Mouse (Mus musculus) spleen, adult 2 months (tissue): ENCODE results near the gene Rgs10.

Source experiments
- CTCF ChIP-seq: fragments of 200-500 bp; IDR thresholded peaks from 2 replicates; pipeline ENCODE4 v1.5.1; 2011; ENCODE audit warnings: mild to moderate bottlenecking, inconsistent platforms; ENCODE audit not compliant: insufficient read depth, insufficient read length, insufficient replicate concordance; ENCODE audit errors: extremely low read depth
- POLR2A ChIP-seq: fragments of 200-500 bp; IDR thresholded peaks from 2 replicates; pipeline ENCODE4 v1.6.1; 2011; ENCODE audit warnings: low read depth, low read length, inconsistent platforms

DNA sequence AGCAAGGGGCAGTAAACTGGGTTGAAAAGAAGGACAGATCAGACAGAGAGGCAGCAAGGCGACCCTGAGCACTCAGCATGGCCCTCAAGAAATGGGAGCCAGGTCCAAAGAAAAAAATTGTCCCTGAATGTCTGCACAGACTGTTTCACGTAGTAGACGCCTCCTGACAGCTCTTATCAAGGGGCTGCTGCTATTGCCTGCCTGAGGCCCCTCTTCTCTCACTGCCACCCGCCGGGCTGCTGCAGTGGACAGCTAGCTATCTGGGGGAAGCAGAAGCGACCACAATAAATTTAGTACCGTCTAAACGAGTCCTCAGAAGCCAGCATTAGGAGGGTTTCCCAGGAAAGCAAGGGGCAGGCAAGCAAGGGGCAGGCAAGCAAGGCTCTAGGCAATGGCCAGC, 4.1 kb downstream of the Rgs10 start:
- TF ChIP-seq POLR2A (no peak), CTCF (no peak)
